Mouse (Mus musculus): ENCODE measurements around the gene Gabbr2. TPM values are rescaled to one million over a fixed set of nuclear protein-coding genes. Genes with fewer than 3 reads are reported as not detected.

Gene Gabbr2
- total RNA-seq, 2 experiments from 2014 or later = 203 to 209 TPM

DNA sequence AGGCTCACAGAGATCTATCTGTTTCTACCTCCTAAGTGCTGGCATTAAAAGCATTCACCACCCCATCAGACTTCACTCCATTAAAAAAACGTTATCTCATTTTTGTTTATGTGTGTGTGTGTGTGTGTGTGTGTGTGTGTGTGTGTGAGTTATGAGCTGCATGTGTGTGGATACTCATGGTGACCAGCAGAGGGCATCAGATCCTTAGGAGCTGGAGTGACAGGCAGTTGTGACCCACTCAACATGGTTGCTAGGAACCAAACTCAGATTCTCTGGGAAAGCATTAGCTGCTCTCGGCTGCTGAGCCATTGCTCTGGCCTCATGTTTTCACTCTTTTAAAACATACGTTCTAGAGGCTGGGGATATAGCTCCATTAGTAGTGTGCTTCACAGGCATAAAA lies 218.4 kb downstream of the Gabbr2 start:
- no peak for DNase-seq (ENCODE audit: low spot score in 2 of 2)

DNA sequence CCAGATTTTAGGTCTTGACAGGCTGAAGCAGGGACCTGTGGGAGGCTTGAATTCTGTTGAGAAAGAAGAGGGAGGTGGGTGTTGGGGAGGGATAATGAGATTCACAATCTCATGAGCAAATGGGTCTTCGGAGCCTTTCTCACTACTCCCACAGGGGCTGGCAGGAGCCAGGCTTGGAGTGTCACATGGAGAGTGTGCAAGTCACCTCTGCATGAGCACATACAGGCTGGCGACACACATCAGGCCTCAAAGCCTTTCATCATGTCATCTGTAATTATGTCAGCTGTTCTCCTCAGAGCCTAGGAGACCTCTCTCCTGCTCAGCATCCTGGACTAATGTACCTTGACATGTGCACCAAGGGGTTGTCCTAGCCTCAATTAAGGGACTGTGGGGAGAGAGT lies 219.1 kb downstream of the Gabbr2 start:
- DNase-seq (ENCODE audit: low spot score in 2 of 2) = no peak

DNA sequence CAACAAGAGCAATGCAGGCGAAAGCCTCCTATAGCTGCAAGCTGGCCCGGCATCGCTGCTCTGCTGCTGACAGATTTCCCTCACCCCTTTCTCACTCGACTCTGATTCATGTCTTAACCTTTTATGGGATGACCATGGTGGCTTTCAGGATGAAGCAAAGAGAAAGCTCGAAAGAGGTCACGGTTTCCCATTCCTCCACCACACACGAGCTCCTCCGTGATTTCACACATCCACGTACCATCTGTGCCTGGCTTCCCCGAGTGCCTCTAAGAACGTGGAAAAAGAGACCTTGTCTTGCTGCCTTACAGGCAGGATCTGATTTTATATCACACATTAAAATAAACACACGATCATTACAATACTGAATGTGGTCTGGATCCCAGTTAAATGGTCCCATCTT lies 220.6 kb downstream of the Gabbr2 start:
- peak in 1 of 2 experiments; percentile 60 for DNase-seq (ENCODE audit: low spot score in 2 of 2)

DNA sequence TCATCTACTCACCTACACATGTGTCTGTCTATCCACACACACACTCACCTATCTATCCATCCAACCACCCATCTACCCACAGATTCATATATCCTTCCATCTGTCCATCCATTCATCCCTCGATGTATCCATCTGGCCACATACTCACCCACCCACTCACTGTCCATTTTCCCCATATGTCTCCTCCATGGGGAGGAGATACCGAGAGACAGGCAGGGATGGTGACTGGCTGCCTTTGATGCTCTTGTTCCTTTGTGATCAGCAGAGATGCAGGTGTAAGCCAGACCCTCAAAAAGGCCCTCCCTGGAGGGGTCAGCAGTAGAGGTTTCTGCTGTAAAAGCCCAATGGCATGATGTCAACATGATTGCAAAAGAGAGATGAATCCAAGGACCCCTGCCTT lies 221.0 kb downstream of the Gabbr2 start:
- DNase-seq (ENCODE audit: low spot score in 2 of 2) = no peak

DNA sequence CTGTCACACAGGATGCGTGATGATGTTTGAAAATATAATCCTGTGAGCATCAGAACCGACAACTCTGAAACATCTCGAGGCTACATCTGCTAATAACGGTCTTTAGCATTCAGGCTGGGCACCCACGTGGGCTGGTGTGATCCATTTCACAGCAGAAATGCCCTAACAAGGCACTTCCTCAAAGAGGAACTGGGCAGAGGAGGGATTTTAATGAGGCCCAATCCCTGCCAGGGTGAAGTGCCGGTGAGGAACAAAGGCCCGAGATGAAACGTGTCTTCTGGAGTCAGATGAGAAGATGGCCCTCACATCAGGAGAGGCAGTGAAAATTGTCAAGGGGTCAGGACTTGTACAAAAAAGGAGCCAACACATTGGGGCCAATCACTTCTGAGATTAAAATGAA lies 221.6 kb downstream of the Gabbr2 start:
- DNase-seq (ENCODE audit: low spot score in 2 of 2) = no peak

DNA sequence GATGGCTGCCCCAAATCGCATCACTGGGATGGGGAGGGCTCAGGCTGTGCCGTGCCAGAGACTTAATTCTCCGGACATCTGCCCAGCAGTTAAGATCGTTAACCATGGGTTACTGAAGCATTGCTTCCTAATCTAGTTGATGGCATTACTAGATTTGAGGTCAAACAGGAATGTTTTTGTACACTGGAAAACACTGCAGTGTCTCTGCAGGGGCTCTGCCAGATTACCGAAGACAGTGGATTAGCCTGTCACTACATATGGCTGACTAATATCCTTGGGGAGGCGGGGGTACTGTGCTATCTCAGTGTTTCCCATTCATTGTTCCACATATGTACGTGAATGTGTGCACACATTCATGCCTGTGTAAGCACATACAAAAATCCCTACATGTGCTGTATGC lies 225.3 kb downstream of the Gabbr2 start:
- DNase-seq (ENCODE audit: low spot score in 2 of 2) = no peak

DNA sequence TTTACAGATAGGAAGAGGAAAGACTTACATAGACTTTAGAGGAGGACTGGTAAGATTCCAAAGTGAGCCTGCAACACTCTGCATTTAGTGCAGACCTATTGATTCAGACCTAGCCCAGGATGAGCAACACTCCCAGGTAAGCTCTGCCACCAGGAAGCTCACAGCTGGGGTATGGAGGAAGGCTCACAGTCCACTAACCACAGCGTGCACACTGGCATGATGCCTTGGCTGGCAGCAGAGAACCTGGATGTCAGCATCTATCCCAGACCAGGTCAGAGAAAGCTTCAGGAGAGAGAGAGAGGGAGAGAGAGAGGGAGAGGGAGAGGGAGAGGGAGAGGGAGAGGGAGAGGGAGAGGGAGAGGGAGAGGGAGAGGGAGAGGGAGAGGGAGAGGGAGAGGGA lies 231.8 kb downstream of the Gabbr2 start:
- no peak for DNase-seq (ENCODE audit: low spot score in 2 of 2)

DNA sequence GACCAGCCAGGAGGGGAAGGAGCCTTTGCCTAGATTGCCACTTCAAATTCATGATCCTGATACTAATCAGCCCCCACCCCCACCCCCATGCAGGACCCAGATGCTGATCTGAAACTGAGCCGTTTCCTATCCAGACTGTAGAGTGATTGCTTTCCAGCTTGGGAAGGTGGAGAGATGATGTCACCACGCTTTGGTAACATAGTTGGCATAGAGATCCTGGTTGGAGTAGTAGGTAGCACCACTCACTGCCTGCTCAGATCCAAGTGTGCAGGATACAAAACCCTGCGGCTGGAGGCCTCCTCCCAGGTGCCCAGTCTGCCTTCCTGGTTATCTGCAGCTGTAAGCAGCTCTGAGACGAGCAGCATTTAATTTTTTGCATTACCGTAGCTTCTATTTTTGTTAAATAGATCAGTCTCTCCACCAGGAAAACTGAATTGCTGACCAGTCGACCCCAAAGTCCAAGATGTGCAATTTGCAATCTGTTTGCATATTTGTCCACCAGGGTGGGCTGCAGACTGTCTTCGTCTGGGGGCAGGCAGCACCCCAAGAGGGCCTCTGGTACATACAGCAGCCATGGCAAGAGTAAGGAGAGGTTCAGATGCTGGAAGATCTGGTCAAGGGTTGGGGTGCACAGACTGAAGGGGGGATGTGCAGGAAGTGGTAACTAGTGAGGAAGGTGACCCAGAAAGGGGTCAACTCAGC lies 233.2 kb downstream of the Gabbr2 start:
- peak in 1 of 2 experiments; percentile 50 for DNase-seq (ENCODE audit: low spot score in 2 of 2)

DNA sequence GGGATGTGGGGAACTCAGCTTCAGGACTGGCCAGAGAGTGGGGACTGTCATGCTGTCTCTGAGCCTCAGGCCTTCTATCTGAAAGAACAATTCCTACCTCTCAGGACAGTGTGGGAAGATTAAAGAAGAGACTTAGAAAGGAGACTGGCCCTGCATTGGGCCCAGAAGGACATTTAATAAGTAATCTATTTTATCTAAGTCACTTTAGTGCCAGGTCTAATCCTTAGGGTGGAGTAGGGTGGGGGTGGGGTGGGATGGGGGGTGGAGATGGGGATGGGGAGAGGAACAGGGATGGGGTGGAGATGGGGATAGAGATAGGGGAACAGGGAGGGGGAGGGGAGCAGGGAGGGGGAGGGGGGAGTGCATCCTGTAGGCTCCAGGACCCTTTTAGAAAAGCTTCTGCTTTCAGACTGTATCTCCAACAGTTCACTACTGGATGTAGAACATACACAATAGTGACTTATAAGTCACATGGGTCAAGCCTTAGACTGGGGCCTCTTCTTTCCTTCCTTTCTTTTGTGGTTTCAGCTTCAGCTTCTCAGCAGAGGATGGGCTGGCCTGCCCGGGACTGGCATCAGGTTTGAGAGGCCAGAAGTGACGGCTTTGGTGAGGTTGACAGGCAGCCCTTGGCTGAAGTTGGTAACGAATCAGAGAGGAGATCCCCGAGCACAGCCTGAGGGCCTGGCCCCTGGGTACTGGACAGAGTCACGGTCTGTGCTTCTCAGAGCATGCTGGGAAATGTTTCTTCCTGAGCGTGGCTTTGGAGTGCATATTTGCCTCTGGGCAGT lies 237.1 kb downstream of the Gabbr2 start:
- no peak for DNase-seq (ENCODE audit: low spot score in 2 of 2)

DNA sequence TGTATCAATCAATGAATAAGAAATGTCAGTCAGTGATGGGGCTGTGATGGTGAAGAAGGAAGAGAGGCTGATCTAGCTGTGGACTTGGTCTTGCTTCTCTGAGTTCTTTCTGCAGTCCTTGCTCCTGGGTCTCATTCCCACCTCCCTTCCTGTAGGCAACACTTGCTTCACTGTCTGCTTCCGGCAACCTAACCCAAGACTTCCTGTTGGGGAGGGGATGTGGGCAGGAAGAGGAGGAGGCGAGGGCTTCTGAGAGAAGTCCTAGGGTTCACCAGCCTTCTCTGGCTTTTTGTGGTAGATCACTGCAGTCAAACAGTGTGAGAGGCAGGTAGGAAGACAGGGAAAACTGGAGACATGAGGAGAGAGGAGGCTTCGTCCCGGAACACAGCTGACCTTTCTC lies 239.4 kb downstream of the Gabbr2 start:
- DNase-seq (ENCODE audit: low spot score in 2 of 2) = no peak

DNA sequence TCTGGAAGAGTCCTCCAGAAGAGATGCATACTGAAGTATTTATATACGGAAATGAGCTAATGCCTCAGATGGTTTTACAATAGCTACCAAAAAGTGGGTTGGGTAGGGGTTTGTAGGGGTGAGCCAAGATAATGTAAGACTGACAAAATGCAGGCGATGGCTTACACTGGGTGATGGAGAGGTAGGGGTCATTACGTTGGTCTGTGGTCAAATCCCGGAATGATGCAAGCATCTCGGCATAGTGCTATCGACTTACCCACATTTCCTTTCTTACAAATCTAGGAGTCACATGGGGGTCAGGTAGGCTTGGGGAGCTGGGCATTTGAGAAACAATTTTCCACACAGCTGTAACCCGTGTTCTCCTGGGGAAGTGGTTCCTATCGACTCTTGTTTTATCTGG lies 242.7 kb downstream of the Gabbr2 start:
- DNase-seq (ENCODE audit: low spot score in 2 of 2) = no peak

DNA sequence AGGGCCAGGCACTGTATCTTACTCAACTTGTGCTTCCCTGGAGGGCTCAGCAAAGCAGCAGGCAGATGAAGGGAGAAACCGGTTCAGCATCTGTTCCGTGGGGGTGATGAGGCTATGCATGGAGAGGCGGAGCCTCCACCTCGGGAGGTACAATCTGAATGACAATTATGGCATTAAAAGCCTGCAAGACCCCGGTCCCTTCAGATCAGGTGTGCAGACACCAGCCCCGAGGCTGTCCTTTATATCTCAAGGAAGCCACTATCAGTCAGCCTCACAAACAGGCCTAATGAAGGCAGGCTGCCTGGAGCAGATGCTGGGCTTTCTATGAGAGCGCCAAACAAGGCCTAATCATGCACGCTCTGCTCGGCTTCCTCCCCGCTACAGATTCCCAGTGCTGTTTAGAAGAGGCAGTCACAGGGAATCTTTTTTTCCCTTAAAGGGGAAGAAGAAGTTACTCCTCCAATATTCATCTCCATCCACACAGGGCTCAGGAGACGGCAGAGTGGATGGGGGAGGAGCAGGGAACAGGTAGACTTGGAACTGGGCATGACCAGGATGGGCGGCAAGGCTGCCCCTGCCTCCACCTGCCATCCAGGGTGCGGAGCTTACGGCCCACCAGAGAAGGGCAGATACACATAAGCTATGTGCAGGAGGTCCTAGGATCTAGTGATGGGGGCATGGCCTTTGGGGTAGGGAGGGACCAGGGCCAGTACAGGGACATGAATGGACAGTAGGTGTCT lies 244.5 kb downstream of the Gabbr2 start:
- DNase-seq (ENCODE audit: low spot score in 2 of 2) = peak; percentile 74 to 86

DNA sequence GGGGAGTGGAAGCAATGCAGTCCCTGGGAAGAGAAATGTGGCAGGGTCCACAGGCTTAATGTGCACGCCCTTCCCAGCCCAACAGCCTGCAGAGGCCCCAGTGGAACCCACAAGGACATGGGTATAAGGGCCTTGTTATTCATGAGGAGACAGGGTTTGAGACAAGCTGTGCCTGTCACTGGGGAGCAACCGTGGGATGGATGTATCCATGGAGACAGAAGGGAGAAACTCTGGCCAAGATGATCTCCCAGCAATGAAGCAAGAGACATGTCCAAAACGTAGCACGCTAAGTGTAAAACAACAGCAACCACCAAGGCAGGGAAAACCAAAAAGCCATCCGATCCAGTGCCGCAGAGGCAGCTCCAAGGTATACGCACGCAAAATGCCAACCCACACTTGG lies 246.1 kb downstream of the Gabbr2 start:
- DNase-seq (ENCODE audit: low spot score in 2 of 2) = peak; percentile 54 to 80

DNA sequence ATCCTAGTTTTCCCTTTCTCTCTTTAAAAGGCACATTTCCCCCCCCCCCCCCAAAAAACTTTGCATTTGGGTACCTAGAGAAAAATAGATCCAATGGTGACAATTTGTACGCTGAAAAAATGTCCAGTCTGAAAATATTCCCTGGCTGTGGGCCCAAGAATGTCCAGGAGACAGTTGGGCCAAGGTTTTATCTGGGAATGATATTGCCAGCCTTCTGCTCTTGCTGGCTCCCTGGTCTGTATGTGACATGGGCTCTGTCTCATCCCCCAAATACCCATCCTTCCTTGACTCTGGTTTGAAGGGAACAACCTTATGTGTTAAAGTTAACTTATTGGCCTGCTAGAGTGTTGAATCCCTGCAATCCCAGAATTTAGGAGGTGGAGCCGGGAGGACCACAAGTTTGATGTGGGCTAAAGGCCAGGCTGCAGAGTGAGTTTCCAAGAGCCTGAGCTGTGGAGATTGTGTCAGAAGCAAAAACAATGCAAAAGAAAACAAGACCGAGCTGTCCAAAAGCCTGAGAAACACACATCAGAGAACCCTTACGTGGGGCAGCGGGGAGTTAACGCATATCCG lies 247.0 kb downstream of the Gabbr2 start:
- DNase-seq (ENCODE audit: low spot score in 2 of 2) = no peak

DNA sequence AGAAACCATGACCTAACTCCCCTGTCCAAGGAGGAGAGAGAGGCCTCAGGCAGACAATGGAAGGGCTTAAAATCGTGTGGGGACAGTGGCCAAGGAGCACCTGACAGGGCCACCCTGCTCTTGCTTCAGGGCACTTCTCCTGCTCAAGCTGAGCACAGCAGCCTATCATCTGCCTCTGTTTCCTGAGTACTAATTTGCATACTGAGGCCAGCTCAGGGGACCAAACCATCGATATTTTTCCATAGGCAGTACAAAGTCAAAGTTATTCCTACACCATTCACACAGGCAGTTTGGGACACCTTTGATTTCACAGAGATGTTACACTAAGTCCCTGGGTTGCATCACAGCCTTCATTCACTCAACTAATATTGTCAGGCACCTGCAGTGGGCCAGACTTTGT lies 249.1 kb downstream of the Gabbr2 start:
- no peak for DNase-seq (ENCODE audit: low spot score in 2 of 2)

DNA sequence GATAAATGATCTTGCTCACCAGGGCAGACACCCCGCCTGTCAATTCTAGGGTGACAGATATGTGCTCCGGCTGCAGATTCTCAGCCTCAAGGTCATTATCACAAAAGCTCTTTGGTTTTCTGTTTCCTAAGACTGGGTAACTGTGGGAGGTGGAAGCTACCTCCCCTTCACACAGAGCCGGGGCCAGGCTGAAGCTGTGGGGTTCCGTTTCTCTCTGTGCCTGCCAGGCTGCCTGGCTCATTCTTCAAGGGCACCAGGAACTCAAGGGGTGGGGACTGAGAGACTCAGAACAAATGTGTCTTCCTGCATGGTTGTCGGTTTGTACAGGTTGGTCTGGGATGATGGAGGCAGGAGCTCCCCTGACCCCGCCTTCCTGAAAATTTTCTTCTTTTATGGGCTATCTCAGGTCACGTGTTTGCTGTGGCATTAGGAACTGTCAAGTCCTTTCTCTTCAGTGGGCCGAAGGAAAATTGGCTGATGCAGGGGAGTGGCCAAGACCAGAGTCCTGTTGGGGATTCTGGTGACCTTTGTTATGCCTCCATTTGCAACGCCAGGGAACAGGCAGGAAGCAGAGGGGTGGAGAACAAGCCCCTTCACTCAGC lies 254.7 kb downstream of the Gabbr2 start:
- DNase-seq (ENCODE audit: low spot score in 2 of 2) = no peak

DNA sequence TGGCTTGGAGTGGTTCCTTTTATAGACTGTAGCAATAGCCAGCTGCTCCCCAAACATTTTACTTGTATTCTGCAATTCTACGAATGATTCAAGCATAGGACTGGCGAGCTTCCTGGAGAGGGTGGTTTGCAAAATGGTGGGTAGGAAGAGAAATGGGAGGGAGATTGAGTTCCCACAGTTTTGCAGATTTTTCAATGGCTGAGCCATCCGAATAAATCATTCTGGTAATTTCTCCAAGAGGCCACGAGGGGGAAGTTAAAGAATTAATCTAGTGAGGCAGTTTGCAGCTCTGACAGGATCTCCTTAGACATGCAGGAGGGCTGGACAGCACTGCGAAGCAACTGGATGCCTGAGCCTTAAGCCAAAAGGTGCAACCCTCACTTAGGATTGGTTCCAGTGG lies 256.8 kb downstream of the Gabbr2 start:
- DNase-seq (ENCODE audit: low spot score in 2 of 2) = peak in 1 of 2 experiments; percentile 52

DNA sequence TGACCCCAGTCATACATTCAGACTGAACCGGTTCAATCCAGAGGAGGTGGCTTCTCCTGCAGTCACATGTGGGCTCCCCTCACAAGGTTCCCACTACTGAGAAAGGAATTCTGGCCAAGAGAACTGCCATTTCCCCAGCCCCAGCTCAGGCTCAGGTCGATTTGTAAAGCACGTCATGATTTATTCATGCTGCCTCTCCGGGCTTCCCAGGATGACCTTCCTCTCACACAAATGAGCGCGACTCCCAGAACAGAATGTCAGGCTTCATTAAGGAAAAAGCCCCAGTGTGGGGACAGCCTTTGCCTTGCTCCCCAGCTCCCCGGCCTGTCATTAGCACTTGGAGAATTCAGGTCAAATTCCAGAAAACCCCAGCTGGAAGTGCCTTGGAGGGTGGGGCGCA lies 260.1 kb downstream of the Gabbr2 start:
- DNase-seq (ENCODE audit: low spot score in 2 of 2) = no peak

DNA sequence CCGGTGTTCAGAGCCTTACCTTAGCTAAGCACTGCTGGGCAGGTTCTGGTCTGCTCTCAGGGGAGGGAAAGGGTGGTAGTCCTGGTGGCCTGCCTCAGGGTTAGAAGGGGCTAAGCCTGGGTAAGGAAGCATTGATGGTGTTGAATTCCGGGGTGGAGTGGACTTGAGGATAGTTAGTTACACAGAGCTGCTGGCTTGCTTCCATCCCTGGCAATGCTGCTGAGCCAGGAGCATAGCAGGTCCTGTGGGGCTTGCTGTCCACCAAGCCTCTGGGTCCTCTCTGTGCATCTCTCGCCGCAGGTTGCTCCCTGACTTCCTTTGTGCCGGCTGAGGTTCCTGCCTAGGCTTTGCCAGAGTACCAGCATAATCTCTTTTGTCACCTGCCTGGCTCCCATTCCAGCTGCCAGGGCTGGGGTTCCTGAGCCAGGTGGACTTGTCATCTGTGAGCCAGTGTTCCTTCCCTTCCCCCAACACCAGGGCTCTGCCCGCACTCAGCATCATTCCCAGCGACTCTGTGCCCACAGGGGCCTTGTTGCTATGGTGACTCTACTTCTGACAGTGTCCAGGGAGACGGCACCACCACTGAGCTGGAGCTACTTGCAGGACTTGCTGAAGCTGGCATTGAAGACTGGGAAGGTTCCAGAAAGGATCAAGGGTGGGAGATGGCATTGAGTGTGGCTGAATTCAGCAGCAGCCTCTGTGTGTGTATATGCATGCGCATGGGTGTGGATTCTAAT lies 262.2 kb downstream of the Gabbr2 start:
- DNase-seq (ENCODE audit: low spot score in 2 of 2) = no peak

DNA sequence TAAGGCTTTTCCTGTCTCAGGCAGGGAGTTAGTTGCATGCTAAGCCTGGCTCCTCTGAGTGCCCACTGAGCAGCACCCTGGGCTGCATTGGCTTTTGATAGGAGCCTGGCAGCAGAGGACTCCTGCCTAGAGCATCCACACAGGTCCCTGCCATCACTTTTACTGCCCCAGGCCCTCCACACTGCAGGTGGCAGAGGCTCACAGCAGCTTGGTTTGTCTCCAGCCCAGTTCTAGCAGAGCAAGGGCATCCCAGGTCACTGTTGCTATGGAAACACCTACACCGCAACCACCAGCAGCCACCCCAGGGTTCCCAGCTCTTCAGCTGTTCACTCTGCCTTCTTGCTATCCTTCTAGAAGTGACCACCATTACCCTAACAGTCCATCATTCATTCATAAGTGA lies 263.4 kb downstream of the Gabbr2 start:
- no peak for DNase-seq (ENCODE audit: low spot score in 2 of 2)

DNA sequence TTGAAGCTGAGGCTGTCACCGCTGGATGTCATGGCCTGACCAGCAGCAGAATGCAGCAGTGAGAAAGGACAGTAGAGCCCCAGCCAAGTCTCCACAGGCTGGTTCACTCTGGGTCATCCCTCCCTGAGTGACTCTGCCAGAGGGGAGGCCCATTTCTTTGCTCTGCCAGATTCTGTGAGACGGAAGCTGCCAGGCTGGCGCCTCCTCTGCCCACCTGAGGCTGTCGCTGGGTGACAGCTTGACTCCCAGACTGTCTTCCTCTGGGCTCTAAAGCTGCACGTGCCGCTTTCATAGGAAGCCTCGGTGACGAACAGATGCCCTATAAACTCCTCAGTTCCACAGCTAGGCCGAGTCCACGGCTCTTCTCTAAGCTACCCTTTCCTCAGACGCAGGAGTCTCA lies 264.5 kb downstream of the Gabbr2 start:
- no peak for DNase-seq (ENCODE audit: low spot score in 2 of 2)
